In the genomic region with DNA sequence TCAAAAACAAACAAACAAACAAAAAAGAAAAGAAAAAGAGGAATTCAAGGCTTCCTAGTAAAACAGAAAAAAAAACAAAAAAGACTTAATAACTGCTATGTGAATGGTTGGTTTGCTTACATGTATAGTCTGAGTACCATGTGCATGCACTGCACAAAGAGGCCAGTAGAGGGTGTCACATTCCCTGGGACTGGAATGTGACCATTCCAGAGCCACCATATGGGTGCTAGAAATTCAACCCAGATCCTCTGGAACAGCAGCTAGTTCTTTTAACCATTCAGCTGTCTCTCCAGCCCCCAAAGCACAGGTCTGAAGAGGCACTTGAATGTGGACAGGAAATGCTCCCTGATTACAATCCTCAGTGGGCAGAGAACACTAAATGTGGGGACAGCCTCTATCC, we compare ENCODE assay signal across 8 mouse cellular contexts. TPM values are rescaled to one million over a fixed set of nuclear protein-coding genes. Genes with fewer than 3 reads are reported as not detected.
DNase-seq lines count a peak whose midpoint lies in the region; ATAC-seq and TF ChIP-seq lines count a peak whose summit lies in the region.

No protein-coding gene starts in this region.

- no peak overlapping the region for H3K4me3 ChIP-seq in liver, adult 2 months (ENCODE audit: insufficient read depth, low read depth, low read length)
- no peak overlapping the region for H3K4me3 ChIP-seq in liver, embryonic 12.5 days

- DNase-seq in adrenal gland, adult 2 months: peak; percentile 22
- no peak for DNase-seq in adrenal gland, adult 8-10 months
- peak; percentile 24 for DNase-seq in liver, adult 2 months (ENCODE audit: extremely low read depth, low read depth, low spot score)
- DNase-seq in c-Kit-positive CD71-positive TER-119-positive erythroid progenitor cells, embryonic 14.5 days (ENCODE audit: low spot score): peak; percentile 25
- no peak for DNase-seq in ovary, postnatal 14 days (ENCODE audit: low spot score)
- DNase-seq in layer of hippocampus, adult 11-12 months (ENCODE audit: low spot score): no peak

- TF ChIP-seq POLR2A in liver, adult 2 months (IDR thresholded peaks at IDR 0.05; ENCODE audit: extremely low read depth, insufficient read depth, low read length): no peak

- ATAC-seq in liver, embryonic 12.5 days: no peak
- peak; percentile 50; the same call in 1 of the 2 replicates for ATAC-seq in megakaryocyte progenitor cell, adult 5-6 weeks (replicated peaks; ENCODE audit: poor library complexity)

- no peak overlapping the region for H3K4me2 ChIP-seq in liver, embryonic 12.5 days

- no peaks in the 10 kb centered on the region for H3K9me3 ChIP-seq in liver, embryonic 12.5 days (replicated peaks)

- H3K27ac ChIP-seq in liver, adult 2 months (replicated peaks; ENCODE audit: insufficient read depth, low read depth, low read length): no peak overlapping the region
- H3K27ac ChIP-seq in liver, embryonic 12.5 days: no peak overlapping the region

- H3K79me2 ChIP-seq in liver, adult 2 months (ENCODE audit: control insufficient read depth, insufficient read depth, low read length): no peaks in the 10 kb centered on the region

- H3K4me1 ChIP-seq in liver, adult 2 months (ENCODE audit: control insufficient read depth, insufficient read depth, low read length): no peaks in the 10 kb centered on the region
- H3K4me1 ChIP-seq in liver, embryonic 12.5 days: peaks cover 8% of the 10 kb centered on the region; the same call in 1 of the 2 replicates

- peak; percentile 60; the same call in 1 of the 2 replicates for TF ChIP-seq CTCF in liver, adult 2 months (IDR thresholded peaks at IDR 0.05; ENCODE audit: low read depth, low read length)

- no peaks in the 10 kb centered on the region for H3K27me3 ChIP-seq in liver, adult 2 months (ENCODE audit: control insufficient read depth, insufficient read depth, low read length)
- no peaks in the 10 kb centered on the region for H3K27me3 ChIP-seq in liver, embryonic 12.5 days (replicated peaks)

- H3K9ac ChIP-seq in liver, adult 2 months (ENCODE audit: low read depth, low read length): no peak overlapping the region
- no peak overlapping the region for H3K9ac ChIP-seq in liver, embryonic 12.5 days

- peaks cover 34% of the 10 kb centered on the region for H3K36me3 ChIP-seq in liver, adult 2 months (ENCODE audit: control insufficient read depth, insufficient read depth, low read length)
- peaks cover 96% of the 10 kb centered on the region for H3K36me3 ChIP-seq in liver, embryonic 12.5 days

RNA-seq across cellular contexts. Expression of a gene that starts 21.0 kb away (rescaled TPM):
- 10 to 100 TPM; 50.5 to 52.6 TPM for total RNA-seq in adrenal gland, adult 2 months (2021)
- 151 and 161 TPM in 2 replicates for polyA plus RNA-seq in adrenal gland, adult 2 months (2012; rRNA removed)
- total RNA-seq in adrenal gland, adult 8-10 months (2022): 10 to 100 TPM; 57.3 to 84.7 (median 68.7) TPM
- total RNA-seq in liver, adult 2 months (2014; rRNA removed): 45.8 and 52.2 TPM in 2 replicates
- polyA plus RNA-seq in liver, adult 2 months (2012; rRNA removed): 52.0 and 54.4 TPM in 2 replicates
- 56.7 and 58.2 TPM in 2 replicates for polyA plus RNA-seq in liver, embryonic 12.5 days (2016; fragmentation: Nextera tagmentation; extraction: Ambion mirVana)
- 84.6 and 97.1 TPM in 2 replicates for total RNA-seq in megakaryocyte progenitor cell, adult 5-6 weeks (2015)
- total RNA-seq in megakaryocyte progenitor cell, adult 5-6 weeks (2017): 50.8 and 85.5 TPM in 2 replicates

RNA-seq across cellular contexts. Expression of a gene that starts 35.1 kb away (rescaled TPM):
- 10 to 100 TPM; 48.2 to 63.7 TPM for total RNA-seq in adrenal gland, adult 2 months (2021)
- 23.5 and 32.7 TPM in 2 replicates for polyA plus RNA-seq in adrenal gland, adult 2 months (2012; rRNA removed)
- total RNA-seq in adrenal gland, adult 8-10 months (2022): 10 to 100 TPM; 42.6 to 51.5 (median 45.9) TPM
- total RNA-seq in liver, adult 2 months (2014; rRNA removed): 22.3 and 24.0 TPM in 2 replicates
- polyA plus RNA-seq in liver, adult 2 months (2012; rRNA removed): 17.9 and 18.9 TPM in 2 replicates
- polyA plus RNA-seq in liver, embryonic 12.5 days (2016; fragmentation: Nextera tagmentation; extraction: Ambion mirVana): 87.0 and 92.4 TPM in 2 replicates
- total RNA-seq in megakaryocyte progenitor cell, adult 5-6 weeks (2015): 74.0 and 89.7 TPM in 2 replicates
- total RNA-seq in megakaryocyte progenitor cell, adult 5-6 weeks (2017): 130 and 137 TPM in 2 replicates

RNA-seq across cellular contexts. Expression of a gene that starts 43.2 kb away (rescaled TPM):
- not detected for total RNA-seq in adrenal gland, adult 2 months (2021)
- 0.80 and 1.0 TPM in 2 replicates for polyA plus RNA-seq in adrenal gland, adult 2 months (2012; rRNA removed)
- not detected for total RNA-seq in adrenal gland, adult 8-10 months (2022)
- total RNA-seq in liver, adult 2 months (2014; rRNA removed): not detected in 2 replicates
- polyA plus RNA-seq in liver, adult 2 months (2012; rRNA removed): not detected in 2 replicates
- 0.51 and 0.73 TPM in 2 replicates for polyA plus RNA-seq in liver, embryonic 12.5 days (2016; fragmentation: Nextera tagmentation; extraction: Ambion mirVana)
- 0.66 and 0.77 TPM in 2 replicates for total RNA-seq in megakaryocyte progenitor cell, adult 5-6 weeks (2015)
- total RNA-seq in megakaryocyte progenitor cell, adult 5-6 weeks (2017): 0.27 TPM in 1 of 2 replicates, not detected in the other

RNA-seq across cellular contexts. Expression of a gene that starts 45.6 kb away (rescaled TPM):
- total RNA-seq in adrenal gland, adult 2 months (2021): 100 to 1,000 TPM in 1 of 2 experiments, 10 to 100 TPM in 1; 94.0 to 149 TPM
- 161 and 183 TPM in 2 replicates for polyA plus RNA-seq in adrenal gland, adult 2 months (2012; rRNA removed)
- total RNA-seq in adrenal gland, adult 8-10 months (2022): 100 to 1,000 TPM in 3 of 4 experiments, 10 to 100 TPM in 1; 89.9 to 176 (median 144) TPM
- 41.4 and 47.3 TPM in 2 replicates for total RNA-seq in liver, adult 2 months (2014; rRNA removed)
- 26.6 and 40.1 TPM in 2 replicates for polyA plus RNA-seq in liver, adult 2 months (2012; rRNA removed)
- 372 and 377 TPM in 2 replicates for polyA plus RNA-seq in liver, embryonic 12.5 days (2016; fragmentation: Nextera tagmentation; extraction: Ambion mirVana)
- total RNA-seq in megakaryocyte progenitor cell, adult 5-6 weeks (2015): 486 and 506 TPM in 2 replicates
- total RNA-seq in megakaryocyte progenitor cell, adult 5-6 weeks (2017): 767 and 797 TPM in 2 replicates

Comparison
In these comparisons a context has a peak if more than half of its experiments do, and no peak if none do; other contexts are left out.
1. DNase-seq: peak in adrenal gland, adult 2 months (single experiment), liver, adult 2 months (single experiment) and c-Kit-positive CD71-positive TER-119-positive erythroid progenitor cells, embryonic 14.5 days (single experiment); none in adrenal gland, adult 8-10 months (single experiment), ovary, postnatal 14 days (single experiment) and layer of hippocampus, adult 11-12 months (single experiment).